Mouse (Mus musculus): Measurements from ENCODE around the gene Gdpgp1.
A peak's percentile ranks its signal among the peaks of the same experiment; 100 is the strongest.

The Gdpgp1 gene

DNA sequence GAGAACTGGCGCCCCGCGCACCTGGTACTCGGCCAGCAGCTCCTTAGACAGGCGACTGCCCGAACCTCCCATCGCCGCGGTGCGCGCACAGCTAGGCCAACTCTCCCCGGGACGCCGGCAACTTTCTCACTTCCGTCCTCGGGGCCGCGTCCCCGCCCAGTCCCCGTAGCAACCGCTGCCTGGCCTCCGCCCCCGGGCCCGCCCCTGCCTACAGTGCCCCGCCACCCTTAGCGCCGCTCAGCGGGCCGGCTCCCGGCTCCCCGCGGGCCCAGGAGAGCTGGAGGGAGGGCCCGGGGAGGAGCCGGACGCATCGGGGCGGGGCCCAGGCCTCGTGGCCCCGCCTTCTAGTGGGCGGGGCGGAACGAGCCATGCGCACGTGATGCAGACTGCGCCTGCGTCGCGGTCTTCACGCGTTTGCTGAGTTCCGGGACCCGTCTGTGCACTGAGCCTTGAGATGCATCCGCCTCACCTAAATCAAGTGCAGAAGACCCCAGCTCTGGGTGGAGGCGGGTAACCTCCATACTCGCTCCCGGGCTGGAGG lies at the start of gene Gdpgp1, which contains the start of gene Cib1:
Gene Gdpgp1, plus strand, starts transcription at position 377 of the 541 bp plus-strand sequence.
Gene Cib1, minus strand, starts transcription at position 325 of the 541 bp plus-strand sequence.
- peak; percentile 95 for DNase-seq

DNA sequence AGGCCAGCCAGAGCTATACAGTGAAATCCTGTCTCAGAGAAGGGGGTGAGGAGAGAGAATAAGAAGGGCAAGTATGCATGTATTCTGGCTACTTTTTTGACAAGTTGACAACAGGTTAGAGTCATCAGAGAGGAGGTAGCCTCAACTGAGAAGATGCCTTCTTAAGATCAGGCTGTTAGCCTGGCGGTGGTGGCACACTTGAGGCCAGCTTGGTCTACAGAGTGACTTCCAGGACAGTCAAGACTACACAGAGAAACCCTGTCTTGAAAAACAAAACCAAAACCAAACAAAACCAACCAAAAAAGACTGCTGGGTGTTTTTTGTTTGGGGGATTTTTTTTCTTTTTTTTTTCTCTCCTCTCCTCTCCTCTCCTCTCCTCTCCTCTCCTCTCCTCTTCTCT lies 49.2 kb upstream of the Gdpgp1 start:
- no peak for DNase-seq

DNA sequence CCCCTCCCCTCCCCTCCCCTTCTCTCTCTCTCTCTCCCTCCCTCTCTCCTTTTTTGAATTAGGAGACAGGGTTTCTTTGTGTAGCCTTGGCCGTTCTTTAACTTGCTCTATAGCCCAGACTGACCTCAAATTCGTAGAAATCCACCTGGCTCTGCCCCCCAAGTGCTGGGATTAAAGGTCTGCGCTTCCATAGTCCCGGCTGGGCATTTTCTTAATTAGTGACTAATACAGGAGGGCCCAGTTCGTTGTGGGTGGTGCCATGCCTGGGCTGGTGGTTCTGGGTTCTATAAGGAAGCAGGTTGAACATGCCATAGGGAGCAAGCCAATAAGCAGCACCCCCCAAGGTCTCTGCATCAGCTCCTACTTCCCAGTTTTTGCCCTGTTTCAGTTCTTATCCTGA lies 48.7 kb upstream of the Gdpgp1 start:
- DNase-seq, result no peak

DNA sequence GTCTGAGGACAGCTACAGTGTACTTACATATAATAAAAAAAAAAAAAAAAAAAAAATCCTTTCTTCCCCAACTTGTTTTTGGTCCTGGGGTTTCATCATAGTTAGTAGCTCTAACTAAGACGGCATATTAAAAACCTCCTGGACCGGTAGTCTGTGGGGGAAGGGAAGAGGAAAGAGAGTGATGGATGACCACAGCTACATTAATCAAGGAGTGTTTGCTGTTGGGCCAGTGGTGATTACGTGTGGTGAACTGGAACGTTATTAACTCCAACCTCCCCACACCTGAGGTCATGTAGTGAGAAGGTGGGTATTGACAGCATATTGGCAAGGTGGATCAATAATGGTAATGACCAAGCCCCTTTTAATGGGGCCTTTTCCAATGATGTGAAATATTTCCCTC lies 48.1 kb upstream of the Gdpgp1 start:
- DNase-seq, result no peak

DNA sequence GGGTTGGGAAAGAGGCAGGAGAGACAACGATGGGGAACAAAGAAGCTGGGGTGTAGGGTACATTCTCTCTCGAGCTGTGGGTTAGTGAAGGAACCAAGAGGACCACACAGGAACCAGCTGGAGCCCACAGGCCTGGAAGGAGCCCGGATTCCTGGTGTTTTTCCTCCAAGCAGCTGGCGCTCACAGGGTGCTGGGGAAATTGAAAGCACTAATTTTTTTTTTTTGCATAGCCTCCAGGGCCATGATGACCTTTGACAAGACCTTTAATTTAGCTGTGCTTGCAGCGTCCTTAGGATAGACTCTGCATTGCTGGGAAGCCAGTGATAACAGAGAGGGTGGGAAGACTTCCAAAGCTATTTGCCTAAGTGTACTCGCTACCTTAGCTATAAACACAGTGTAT lies 47.7 kb upstream of the Gdpgp1 start:
- no peak for DNase-seq

DNA sequence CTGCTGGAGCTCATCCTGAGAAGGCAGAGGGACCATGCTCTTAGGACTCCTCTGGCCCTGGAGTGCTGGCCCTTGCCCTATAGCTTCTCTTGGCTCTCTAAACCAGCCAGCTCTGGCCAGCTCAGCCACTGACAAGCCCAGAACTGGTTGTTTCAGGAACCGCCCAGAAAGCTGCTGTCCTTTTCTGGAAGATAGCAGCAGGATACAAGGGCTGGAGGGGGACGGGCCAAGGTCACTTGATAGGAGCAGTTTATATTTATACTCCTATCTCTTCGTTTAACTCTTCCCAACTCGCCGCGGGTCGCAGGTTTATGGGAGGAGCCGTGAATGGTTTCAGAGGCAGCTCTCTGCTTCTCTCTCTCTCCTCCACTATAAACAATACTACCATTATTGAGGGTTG lies 46.6 kb upstream of the Gdpgp1 start:
- DNase-seq, result no peak

DNA sequence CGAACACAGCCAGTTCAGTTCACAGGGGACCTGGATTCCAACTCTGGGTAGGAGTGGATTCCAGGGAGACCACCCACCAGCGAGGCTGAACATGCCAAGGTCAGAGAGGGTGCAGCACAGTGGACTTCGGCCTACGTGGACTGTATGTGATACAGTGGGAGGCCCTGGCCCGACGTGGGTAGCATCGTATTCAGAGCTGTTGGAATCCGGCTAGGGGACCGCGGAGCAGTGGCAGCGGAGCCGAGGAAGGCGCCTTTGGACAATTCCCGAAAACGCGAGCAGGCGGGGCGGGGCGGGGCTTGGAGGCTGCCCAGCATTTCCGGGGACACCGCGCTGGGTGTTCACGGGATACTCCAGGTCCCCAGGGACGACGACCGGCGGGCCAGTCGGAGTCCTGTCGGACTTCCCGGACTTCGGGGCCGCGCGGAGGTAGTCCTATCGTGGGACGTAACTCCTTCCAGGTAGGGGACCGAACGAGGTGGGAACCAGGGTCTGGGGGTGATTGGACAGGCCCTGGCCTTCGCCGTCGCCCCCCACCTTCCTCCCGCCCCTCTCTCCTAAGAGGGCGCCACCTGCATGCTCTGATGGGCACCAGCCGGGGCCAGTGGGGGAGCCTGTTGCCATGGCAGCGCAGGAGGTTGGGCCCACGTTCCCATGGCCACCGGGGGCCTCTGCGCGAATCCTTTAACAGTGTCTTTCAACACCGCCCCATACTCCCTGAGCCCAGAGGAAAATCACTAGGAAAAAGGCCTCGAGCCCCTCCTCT lies 46.0 kb upstream of the Gdpgp1 start, which contains the start of gene Sema4b:
Gene Sema4b, plus strand, starts transcription at position 311 of the 766 bp plus-strand sequence.
- DNase-seq, result peak; percentile 93

DNA sequence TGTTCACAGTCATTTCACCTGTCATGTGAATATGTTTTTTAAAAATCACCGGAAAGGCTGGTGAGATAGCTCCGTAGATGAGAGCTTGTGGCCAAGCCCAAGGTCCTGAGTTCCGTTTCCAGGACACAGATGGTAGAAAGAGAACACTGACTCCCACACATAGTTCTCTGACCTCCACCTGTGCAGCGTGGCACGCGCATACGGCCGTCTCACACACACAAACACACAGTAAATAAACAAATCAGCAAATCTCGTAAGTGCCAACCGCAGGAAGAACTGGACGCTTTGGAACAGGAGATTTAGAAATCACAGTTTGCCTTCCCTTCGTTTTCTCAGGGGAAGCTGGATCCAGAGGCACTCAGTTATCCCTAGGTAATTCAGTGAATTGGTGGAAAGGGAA lies 45.2 kb upstream of the Gdpgp1 start:
- DNase-seq, result no peak

DNA sequence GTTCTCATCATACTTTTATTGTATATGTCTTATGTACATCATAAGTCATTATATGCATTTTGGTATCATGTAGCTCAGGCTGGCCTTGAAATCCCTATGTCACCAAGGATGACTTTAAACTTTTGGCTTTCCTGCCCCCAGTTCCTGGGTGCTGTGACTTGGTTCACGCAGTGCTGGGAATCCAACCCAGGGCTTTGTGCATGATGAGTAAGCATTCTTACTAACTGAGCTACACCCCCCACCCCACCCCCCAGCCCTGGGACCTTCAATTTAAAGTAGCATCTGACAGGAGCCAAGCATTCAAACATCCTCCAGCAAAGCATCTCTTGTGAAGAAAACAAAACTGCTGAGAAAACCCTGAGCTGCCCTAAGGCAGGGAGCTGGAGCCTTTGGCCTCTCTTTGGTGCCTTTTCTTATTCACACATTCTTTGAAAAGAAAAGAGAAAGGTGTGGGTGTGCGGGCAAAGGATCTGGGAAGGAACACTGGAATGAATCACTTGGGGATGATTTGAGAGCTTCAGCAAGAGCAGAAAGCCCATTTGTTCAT lies 44.0 kb upstream of the Gdpgp1 start:
- no peak for DNase-seq

DNA sequence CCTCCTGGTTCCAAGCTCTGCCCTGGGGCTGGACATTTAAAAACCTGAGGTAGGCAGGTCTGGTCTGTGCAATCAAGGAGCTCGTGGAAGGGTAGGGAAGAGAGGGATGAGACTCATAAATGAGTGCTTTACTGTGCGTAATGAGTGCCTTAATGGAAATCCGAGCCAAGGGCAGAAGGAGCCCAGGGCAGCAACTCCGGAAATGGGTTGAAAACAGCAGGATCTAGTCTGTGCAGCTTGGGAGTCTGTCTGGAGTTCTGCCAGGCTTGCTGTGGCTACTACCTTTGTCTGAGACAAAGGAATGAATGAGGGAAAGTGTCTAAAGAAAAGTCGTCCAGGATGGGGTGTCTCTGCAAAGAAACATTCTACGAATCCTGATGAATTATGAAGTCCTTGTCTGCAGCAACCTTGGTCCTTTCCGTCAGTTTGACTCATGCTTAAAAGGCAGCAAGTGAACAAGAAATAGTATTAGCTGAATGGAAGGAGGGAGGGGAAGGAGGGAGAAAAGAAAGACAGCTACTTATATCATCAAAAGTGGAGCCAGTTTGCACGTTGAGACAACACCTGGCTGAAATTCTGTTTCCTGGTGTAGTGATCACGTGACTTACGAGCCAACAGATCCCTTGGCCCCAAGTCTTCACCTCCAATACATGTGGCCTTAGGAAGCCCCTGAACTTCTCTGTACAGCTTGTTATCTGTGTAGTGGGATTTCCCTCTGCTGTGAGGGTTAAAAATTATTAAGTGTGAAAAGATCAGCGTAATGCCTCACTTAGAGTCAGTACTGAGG lies 43.3 kb upstream of the Gdpgp1 start:
- DNase-seq, result no peak

DNA sequence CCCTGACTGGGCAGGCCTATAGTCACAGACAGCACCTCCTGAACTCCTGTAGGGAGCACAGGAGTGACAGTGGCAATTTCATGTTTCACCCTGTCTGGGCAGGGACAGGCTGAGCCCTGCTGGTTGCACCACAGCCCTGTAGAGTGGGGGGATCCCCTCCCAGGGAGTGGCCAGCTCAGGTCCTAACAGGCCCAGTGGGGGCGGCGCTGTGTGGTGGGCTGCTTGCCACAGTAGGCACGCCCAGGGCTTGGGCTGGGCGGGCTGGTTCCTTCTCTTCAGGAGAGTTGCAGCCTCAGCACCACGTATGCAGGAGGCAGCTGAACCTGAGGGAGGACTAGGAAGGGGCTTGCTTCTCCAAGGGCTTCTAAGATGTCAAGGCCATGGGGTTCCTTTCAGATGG lies 41.2 kb upstream of the Gdpgp1 start:
- DNase-seq, result no peak

DNA sequence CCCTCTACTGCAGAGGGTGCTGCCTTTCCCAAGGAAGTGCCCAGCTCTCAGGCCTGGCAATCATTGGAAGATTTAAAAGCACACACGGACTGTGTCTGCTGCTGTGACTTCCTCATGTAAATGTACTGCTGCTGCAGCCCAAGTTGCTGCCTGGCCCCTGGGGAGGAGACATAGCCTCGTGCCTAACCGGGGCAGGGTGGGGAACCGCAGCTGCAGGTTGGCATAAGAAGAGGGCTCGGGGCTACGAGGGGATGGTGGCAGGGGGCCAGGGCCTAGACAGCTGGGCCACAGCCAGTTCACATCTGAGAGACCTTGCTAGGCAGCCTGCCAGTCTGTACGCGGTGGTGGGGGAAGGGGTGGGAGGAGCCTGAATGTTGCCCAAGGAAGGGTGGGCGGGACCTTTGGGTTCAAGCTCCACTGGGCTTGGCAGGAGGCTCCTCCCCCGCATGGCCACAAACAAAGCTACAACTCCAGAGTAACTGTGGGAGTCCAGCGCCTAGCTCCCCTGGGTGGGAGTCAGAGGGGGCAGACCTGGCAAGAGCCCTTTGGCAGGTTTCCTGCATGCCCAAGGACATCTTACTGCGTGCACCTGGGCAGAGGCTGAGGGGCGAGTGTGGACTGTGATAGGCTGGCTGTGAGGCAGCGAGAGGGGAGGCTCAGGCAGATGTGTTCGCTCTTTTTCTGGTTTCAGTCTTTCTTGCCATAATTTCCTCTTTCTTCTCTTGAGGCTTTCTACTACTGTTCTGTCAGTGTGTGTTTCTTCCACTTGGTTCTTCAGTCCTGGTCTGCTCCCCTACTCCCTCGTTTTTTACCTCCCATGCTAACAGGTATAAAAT lies 40.2 kb upstream of the Gdpgp1 start:
- peak; percentile 58 for DNase-seq

DNA sequence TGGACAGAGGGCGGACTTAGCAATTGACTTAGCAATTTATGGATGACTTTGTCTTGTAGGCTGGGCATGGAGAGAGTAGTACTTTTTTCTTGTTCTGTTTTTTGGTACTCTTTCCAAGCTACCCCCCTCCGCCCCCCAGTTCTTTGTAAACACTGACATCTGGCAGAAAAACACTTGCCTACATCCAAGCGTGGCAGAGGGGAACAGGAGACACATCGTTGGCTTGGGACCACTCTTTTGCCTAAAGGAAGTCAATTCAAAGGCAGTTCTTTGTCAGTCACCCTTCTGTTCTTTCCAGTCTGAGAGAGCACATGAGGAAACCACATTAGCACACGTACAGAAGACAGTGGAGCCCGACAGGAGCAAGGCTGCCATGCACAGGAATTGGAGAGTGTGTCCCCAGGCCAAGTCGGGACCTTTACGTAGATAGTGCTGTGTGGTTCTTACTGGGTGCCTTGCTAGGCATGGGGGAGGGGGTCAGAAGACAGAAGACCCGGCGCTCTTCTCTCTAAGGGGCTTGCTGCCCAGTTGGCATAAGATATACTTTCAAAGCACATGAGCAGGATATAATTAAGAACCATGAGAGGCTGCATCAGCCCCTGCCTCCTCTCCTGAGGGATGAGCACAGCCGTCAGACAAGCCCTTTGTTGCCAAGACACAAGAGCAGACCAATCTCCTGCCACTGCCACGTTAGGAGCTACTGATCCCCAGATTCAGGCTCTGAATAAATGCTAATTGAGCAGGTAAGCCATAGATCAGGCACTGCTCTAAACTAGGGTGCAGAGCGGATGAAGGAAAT lies 38.5 kb upstream of the Gdpgp1 start:
- no peak for DNase-seq

DNA sequence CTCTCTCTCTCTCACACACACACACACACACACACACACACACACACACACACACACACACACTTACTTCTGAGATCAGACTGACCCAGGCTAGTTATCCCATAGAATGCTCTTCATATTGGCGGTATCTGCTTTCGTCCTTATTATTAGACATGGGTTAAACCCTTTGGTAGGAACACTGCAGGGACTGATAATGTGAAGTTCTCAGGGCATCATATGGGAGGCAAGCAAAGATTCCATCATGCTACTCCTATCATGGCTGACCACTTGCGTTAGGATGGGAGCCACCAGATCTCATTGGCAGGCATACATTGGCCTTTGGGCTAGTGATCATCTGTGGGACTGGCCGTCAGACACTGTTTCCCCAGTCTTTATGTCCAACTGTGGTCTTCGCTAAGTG lies 37.5 kb upstream of the Gdpgp1 start:
- no peak for DNase-seq

DNA sequence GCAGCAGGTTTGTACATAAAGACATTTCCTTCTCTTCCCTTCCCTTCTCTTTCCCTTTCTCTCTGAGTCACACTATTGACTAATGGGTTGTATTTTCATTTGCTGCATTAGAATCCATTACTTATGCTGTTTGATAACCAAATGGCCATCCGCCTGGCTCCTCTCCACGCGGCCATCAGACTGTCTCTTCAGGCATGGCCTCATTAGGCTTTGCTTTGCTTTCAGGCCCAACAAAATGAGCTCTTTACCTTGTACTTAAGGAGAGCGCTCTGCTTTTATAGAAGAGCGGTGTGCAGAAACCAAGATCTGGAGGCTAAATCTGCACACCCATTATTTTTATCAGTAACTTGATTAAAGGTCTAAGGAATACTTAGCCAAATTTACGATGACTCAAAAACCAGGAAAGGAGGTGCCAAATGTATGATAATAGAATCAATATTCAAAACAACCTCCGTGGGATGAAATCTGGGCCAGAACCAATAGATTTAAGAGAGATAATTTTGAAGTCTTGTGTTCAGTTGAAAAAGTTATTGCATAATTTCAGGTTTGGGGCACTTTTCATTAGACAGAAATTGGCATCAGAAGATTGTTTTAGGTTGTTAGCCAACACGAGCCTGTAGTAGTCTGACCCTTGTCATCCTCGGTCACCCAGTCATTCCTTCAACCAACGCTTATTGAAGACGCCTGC lies 36.9 kb upstream of the Gdpgp1 start:
- DNase-seq, result no peak

DNA sequence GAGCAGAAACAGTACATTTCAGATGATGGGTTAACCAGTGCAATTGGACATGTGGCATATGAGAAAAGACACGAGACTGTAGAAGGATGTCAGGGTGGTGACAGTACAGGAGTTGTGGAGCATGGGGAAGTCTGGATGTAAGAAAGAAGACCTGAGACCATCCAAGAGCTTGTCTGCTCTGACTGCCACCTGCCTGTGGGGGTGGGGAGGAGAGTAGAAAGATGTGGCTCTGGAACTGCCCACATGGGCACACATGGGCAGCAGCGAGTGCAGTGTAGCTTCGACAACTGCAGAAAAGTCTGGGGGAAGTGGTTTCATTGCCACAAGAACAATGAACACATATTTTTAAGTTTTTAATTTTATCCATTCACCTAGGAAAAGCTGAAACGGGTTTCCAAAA lies 35.3 kb upstream of the Gdpgp1 start:
- no peak for DNase-seq

DNA sequence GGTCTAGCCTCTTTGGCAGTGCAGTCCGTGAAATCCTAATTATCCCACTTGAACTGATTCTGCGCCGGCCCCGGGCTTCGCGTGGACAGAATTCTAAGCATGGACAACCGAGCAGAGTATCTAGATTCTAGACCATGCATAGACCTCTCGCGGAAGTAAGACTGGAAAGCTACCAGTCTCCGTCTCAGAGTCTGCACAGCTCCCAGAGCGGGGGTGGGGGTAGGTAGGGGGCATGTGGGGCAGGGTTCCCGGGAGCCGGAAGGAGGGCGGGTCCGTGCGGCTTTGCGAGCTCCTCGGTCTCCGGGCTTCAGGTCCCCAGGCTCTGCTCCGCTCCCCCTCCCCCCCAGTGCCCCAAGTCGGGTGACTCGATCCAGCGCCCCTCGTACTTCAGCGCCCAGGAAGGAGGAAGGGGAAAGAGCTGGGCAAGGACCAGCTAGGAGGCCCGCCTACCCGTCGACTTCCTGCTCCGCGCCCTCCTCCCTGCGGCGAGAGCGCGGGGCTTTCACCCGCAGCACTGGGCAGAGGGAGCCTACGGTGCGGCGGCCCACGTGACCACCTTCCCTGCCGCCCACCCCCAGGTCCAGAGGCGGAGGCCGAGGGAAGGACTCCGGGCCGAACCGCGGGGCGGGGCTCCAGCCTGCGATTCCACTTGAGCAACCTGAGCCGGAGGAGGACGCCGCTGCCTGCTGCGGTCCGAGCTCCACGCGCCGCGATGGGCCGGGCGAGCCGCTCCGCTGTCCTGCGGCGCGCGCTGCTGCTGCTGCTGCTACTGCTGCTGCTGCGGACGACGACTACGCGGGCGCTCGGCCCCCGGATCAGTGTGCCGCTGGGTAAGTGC lies 34.5 kb upstream of the Gdpgp1 start:
- DNase-seq, result peak; percentile 84

DNA sequence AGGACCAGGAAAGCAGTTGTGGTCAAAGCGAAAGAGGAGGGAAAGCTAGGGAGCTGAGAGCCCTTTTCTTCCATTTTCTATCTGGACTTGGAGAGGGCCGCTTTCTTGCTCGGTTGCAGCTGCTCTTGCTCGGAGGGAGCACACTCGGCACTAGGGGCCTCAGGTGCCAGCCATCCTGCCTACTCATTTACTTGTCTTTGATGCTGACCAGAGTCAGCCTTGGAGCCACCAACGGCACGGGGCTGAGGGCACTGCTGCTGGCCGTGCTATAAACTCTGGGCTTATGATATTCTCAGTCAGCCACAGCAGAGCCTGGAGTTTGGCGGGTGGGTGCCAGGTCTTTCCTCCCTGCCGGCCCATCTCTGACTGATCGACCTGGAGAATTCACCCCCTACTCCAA lies 33.8 kb upstream of the Gdpgp1 start:
- no peak for DNase-seq

DNA sequence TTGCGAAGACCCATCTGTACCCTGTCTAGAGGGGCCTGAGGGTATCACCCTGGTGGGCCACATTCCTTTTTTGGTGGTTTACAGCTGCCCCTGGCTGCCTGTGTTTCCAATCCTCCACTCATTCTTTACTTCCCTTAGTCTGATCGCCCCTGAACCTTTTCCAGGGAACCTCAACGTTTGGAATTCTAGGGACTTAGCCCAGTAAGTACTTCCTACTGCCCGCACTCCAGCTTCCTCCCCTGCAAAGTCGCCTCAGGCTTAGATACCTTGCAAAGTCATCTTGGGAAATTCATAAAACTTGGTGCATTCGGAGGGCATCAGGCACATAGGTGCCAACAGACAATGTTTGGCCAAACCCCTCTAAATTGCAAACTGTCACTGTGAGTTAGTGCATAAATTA lies 33.4 kb upstream of the Gdpgp1 start:
- no peak for DNase-seq
